Mouse (Mus musculus) c-Kit-negative CD71-positive TER-119-positive erythroid progenitor cells, embryonic 14.5 days (primary cell): Measurements from ENCODE around the gene Acin1.

Source experiments
- DNase-seq: peaks from one replicate; pipeline ENCODE4 v3.0.0-alpha.2; 2013; ENCODE audit warnings: low read depth, low spot score

The Acin1 gene

GRCm38 (mm10) chr14:54609245-54609644 is 77.5 kb downstream of the Acin1 start:
- DNase-seq, result no peak

DNA sequence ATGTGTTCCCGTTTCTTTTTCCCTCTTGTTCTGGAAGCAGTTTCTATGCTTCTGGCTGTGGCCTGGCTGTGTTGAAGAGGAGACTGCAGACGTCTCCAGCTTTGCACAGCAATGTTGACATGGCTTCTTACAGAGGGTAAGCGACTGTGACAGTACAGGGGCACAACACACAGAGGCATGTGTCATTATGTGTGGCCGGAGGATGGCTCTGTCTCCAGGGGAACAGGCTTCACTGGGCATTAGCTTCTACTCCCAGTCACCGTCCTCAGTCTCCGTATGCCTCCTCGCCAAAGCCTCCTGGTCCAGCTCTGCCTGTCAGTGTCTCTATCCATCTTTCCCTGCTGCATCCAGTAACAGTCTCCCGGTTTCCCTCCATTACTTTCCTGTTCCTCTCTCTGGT is 79.5 kb downstream of the Acin1 start:
- no peak for DNase-seq

- DNase-seq, result peak; percentile 69
Observed at GRCm38 (mm10) chr14:54605752-54606321, 80.9 kb downstream of the Acin1 start, which contains the start of gene 4931414P19Rik. 4931414P19Rik (minus strand) TSS chr14:54605993.

DNA sequence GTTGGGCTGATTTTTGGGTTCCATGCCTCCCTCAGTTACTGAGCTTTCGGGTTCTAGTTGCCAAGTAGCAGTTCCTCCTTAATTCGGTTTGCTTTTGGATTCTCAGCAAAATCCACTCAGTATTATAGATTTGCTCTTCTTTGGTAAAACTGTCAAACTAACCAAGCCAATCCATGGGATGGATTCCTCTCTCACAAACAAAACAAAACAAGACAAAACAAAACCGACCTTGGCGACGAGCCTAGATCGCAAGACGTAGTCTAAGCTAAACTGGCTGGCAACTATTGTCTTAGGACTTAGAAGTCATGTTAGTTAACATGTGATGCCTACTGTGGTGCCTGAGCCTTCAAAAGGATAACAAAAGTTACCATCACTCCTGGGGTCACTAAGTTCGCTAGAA is 83.0 kb downstream of the Acin1 start:
- DNase-seq, result no peak

DNA sequence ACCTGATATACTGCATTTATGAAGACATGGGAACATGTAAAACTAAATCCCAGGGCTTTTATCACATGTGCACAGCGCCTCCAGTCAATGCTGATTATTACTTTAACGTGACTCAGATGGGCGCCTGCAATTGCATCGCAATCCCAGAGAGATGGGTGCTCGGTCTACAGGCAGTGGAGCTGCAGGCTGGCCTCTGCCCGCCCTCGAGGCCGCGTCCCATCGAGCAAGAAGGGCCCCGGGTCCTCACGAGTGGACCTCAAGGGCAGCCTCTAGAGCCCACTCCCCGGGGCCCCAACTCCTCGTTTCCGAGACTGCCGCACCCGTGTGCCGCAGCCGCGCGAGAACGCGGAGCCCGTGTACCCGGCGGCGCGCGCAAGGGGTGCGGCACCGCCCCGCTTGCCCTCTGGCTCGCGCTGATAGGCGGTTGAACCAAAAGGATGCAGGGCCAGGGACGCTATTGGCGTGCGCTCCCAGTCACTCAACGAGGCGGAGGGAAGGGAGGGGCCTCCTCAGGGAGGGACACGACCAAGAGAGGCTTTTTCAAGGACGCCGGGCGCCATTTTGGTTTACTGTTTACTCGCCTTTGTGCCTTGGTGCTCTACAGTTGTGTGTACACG is 83.6 kb downstream of the Acin1 start:
- peak; percentile 94 for DNase-seq

GRCm38 (mm10) chr14:54602613-54603012 is 84.1 kb downstream of the Acin1 start:
- no peak for DNase-seq

GRCm38 (mm10) chr14:54601601-54602000 is 85.1 kb downstream of the Acin1 start:
- DNase-seq, result no peak

DNA sequence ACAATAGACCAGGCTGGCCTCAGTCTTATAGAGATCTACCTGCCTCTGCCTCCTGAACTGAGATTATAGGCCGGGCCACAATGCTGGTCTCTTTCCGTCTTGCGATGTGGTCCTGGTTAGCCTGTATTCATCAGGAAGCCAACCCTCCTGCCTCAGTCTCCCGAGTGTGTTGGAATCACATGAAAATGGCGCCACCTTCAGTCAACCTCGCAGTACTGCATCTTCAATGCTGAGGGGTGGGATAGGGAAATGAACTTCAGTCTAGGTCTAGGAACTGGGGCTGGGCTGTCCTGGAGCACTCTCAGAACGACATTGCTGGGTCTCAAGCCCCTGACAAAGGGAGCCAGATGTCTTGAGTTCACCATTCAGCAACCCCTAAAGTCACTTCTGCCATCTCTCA is 89.6 kb downstream of the Acin1 start:
- no peak for DNase-seq

DNA sequence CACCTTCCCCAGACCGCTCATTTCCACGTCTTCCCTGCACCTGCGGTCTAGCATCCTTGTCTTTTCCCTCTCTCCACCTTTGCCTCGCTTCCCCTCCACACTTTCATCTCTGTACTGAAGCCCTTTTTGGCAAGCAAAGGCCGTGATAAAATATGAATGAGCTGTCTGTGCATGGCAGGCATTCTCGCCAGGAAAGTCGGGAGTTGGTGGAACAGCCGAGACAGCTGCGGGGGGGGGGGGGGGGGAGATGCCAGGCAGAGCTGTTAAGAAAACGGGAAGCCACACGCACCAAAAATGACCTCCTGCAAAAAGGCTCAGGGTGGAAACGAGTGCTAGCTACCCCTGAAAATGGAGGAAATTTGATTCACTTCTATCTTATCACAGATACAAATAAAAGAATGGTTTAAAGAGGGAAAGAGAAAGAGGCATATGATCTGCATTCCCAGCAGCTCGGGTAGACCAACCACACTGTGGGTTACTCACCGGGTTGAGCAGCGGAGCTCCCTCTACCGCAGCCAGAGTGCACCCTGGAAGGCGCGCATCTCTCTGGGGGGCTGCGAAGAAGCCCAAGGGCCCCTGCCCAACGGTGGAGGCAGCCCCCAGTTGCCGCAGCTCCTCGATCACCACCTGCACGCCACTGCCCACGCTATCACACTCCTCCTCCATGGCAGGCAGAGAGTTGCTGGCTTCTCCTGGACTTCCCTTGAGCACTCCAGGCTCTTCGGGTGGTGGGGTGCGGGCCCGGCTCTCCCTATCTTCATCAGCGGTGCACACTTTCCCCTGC is 91.9 kb downstream of the Acin1 start:
- DNase-seq, result no peak

- DNase-seq, result no peak
Observed at GRCm38 (mm10) chr14:54594055-54594454, 92.7 kb downstream of the Acin1 start.

DNA sequence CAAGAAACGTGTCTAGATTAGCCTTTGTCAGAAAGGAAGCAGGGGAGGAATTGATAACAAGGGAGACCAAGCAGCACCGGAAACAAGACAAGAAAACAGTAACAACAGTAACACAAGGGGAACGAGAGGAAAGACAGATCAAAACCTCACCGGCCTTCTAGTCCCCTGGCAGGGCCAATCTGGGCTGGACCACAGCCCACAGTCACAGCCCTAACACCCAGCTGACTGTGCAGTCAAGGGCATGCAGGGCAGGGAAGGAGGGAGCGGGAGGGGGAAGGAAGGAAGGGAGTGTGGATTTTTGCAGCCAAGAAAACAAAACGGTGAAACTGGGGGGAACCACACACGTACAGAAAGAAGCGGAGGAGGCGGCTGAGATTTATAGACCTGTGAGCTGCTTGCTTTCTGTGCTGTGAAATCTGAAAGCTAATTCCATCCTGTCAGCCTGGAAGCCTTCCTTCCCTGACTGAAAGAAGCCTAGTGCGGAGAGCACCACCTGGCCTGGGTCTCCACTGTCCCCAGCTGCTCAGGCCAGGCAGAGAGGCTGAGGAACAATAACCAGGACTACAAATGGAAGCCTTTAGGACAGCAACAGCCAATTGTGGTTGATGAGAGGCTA is 94.3 kb downstream of the Acin1 start:
- no peak for DNase-seq
